Mouse (Mus musculus) small intestine, adult 2 months (tissue): ENCODE measurements around the gene Rcc2. TPM values are rescaled to one million over a fixed set of nuclear protein-coding genes. Genes with fewer than 3 reads are reported as not detected.

ENCODE experiments used
- H3K27ac ChIP-seq: fragments of 200-500 bp; 2 replicates; pipeline ENCODE4 v1.5.1; 2012; ENCODE audit warnings: low read depth, low read length, control low read depth, inconsistent platforms; ENCODE audit not compliant: insufficient read depth
- H3K27me3 ChIP-seq: fragments of 200-500 bp; 2 replicates; pipeline ENCODE4 v1.6.1; 2012; ENCODE audit warnings: mild to moderate bottlenecking, moderate library complexity, low read length, inconsistent platforms; ENCODE audit not compliant: control insufficient read depth, insufficient read depth
- H3K36me3 ChIP-seq: fragments of 200-500 bp; 2 replicates; pipeline ENCODE4 v1.6.1; 2012; ENCODE audit warnings: mild to moderate bottlenecking, low read length, control low read depth, inconsistent platforms; ENCODE audit not compliant: control insufficient read depth, insufficient read depth
- H3K4me1 ChIP-seq: fragments of 200-500 bp; 2 replicates; pipeline ENCODE4 v1.6.1; 2012; ENCODE audit warnings: low read length, inconsistent platforms, mixed read lengths; ENCODE audit not compliant: control insufficient read depth, insufficient read depth, insufficient read length
- H3K4me3 ChIP-seq: fragments of 200-500 bp; 2 replicates; pipeline ENCODE4 v1.5.1; 2012; ENCODE audit warnings: low read depth, mild to moderate bottlenecking, control low read depth, inconsistent platforms, low read length, moderate library complexity
- CTCF ChIP-seq: fragments of 200-500 bp; IDR thresholded peaks from 2 replicates; pipeline ENCODE4 v1.5.1; 2012; ENCODE audit warnings: low read depth, mild to moderate bottlenecking, control low read depth, inconsistent platforms, low read length, moderate library complexity, mixed read lengths; ENCODE audit not compliant: insufficient replicate concordance, insufficient read length; ENCODE audit errors: extremely low read depth
- POLR2A ChIP-seq: fragments of 200-500 bp; IDR thresholded peaks from 2 replicates; pipeline ENCODE4 v1.6.1; 2012; ENCODE audit warnings: low read depth, mild to moderate bottlenecking, control low read depth, inconsistent platforms, low read length, moderate library complexity
- WGBS: fragments of 180-500 bp; shearing (Covaris S2); methylation state at CpG from one replicate; pipeline ENCODE4 v1.1.7; 2018; 5-methylcytosine and 5-hydroxymethylcytosine counted together
- polyA plus RNA-seq: library from polyadenylated mRNA; depleted of rRNA; stranded (reverse); fragments of >200 nt; gene quantifications from 2 replicates; pipeline ENCODE4 v1.2.3, GENCODE M21; 2012

Gene Rcc2
- polyA plus RNA-seq, 1 experiment = 42.9 TPM

DNA sequence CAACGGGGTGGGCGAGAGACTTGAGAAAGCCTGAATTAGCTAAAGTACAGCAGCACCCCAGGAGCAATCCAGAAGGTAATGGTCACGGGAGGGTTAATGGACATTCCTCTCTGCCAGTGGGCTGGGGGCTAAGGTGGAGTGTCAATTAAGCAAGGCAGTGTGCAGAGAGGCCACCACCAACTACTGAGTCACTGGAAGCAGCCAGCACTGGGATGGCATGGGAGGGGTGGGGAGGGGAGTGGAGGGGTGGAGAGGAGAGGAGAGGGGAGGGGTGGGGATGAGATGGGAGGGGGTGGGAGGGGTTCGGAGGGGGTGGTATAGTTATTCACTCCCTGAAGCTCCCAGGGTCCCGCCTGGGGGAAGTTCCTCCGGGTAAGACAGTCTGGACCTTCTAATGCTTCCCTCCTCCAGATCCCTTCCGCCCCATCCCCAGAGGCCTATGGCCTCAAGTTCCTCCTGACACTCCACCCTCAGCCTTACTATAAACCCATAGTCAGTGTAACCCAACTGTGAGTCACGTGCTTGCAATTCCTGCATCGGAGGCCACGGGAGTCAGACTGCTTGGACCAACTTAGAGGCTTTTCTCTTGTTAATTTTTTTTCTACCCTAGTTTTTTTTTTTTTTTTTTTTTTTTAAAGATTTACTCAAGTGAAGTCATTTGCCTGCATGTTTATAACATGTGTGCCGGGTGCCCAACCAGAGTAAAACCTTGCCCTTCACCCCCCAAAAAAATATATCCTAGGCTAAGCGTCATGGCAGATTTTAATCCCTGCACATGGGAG lies 12.1 kb upstream of the Rcc2 start:
- no peak for TF ChIP-seq CTCF
- TF ChIP-seq POLR2A = no peak
- 67% methylated on average over 11 of the region's 12 CpGs for WGBS
- H3K27ac ChIP-seq = no peak overlapping the region

DNA sequence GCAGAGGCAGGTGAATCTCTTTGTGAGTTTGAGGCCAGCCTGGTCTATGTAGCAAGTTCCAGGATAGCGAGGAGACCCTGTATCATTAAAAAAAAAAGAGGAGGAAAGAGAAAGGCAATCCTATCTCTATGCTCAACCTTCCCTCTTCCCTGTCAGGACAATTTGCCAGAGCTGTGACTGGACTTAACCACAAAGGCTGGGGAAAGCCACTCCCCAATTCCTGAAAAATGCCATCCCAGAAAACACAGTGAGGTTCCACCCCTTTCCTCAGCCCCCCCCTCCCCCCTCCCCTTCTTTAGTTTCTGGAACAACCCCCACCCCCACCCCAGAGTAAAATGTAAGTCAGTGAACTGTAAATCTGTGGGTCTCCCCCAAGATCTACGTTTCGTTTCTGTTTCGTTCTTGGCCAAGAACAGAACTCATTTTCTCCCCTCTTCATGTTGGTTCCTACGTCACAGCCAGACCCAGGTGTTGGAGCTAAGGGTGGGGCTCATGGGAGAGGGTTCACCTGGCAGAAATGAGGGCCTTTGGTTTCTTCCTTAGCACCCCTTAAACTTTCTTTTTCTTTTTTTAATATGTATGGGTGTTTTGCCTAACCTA lies 11.4 kb upstream of the Rcc2 start:
- Histone ChIP-seq H3K27me3 (no peaks in the 10 kb centered on the region), H3K4me3 (no peak overlapping the region), H3K4me1 (no peaks in the 10 kb centered on the region), H3K27ac (no peak overlapping the region), H3K36me3 (no peaks in the 10 kb centered on the region)
- TF ChIP-seq POLR2A (no peak), CTCF (no peak)
- WGBS = 64% methylated on average over 5 of the region's 5 CpGs

More for the DNA sequence above, 12.1 kb upstream of the Rcc2 start:
- no peak overlapping the region for H3K4me3 ChIP-seq
- no peaks in the 10 kb centered on the region for H3K36me3 ChIP-seq
- no peaks in the 10 kb centered on the region for H3K27me3 ChIP-seq
- no peaks in the 10 kb centered on the region for H3K4me1 ChIP-seq

DNA sequence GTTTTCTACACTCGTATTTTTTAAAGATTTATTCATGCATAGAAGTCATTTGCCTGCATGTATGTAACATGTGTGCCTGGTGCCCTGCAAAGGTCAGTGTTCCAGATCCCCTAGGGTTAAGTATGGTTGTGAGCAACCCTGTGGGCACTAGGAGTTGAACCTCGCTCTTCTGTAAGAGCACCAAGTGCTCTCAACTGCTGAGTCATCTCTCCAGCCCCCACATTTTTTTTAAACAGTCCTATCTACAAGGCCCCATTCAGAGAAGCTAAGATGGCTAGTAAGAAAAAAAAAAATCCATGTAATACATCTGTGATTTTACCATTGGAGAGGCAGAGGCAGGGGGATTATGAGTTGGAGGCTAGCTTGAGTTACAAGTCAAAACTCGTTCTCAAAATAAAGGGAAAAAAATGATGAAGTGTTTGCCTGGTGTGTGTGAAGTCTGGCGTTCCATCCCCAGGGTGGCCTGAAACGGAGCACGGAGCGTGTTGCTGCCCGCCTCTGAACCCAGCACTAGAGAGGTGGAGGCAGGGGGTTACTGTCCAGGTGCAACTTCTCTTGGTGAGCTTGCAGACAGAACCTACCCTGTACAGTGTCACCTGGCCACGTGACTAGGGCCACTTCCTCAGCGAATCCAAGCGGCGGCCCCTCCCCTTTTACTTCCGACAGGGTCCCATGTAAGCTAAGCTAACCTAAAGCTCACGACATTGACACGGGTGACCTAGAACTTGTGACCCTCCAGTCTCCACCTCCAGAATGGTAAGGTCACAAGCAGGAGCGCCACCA lies 10.3 kb upstream of the Rcc2 start:
- no peaks in the 10 kb centered on the region for H3K36me3 ChIP-seq
- TF ChIP-seq CTCF (no peak), POLR2A (no peak)
- H3K4me3 ChIP-seq = no peak overlapping the region
- WGBS = 63% methylated on average over 16 of the region's 16 CpGs
- H3K4me1 ChIP-seq = no peaks in the 10 kb centered on the region
- no peaks in the 10 kb centered on the region for H3K27me3 ChIP-seq
- no peak overlapping the region for H3K27ac ChIP-seq

DNA sequence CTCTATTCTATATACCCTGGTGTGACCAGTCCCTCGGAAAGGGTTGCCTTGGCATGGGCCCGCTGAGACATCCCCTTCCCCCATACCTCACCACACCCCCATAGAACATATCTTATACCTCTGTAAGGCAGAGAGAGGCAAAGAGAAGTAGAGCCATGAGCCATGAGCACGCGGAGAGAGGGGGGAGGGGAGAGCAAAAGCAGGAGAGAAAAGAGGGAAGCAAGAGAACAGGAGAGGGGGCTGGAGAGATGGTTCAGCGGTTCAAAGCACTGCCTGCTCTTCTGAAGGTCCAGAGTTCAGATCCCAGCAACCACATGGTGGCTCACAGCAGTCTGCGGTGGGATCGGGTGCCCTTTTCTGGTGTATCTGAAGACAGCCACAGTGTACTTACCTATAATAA lies 8.9 kb upstream of the Rcc2 start:
- 72% methylated on average over 7 of the region's 7 CpGs for WGBS
- Histone ChIP-seq H3K27ac (no peak overlapping the region), H3K4me3 (no peak overlapping the region), H3K36me3 (no peaks in the 10 kb centered on the region), H3K27me3 (no peaks in the 10 kb centered on the region), H3K4me1 (no peaks in the 10 kb centered on the region)
- TF ChIP-seq POLR2A (no peak), CTCF (no peak)

DNA sequence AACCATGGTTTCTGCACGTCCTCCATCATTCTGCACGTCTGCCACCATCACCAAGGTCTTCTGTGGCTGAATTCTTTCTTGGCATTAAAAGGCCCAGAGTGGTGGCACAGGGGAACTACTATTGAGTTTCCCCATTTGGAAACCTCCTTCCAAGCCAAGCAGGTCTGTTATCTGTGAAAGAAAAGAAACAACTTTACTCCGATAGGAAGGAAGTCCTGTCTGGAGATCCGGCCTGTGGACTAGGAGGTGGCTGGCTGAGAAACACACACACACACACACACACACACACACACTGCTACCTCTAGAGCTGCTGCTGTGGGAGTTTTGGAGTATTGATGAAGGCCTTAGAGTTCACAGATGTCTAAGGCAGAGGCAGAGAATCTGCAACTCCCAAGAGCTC lies 6.8 kb upstream of the Rcc2 start:
- Histone ChIP-seq H3K4me3 (no peak overlapping the region), H3K36me3 (no peaks in the 10 kb centered on the region)

DNA sequence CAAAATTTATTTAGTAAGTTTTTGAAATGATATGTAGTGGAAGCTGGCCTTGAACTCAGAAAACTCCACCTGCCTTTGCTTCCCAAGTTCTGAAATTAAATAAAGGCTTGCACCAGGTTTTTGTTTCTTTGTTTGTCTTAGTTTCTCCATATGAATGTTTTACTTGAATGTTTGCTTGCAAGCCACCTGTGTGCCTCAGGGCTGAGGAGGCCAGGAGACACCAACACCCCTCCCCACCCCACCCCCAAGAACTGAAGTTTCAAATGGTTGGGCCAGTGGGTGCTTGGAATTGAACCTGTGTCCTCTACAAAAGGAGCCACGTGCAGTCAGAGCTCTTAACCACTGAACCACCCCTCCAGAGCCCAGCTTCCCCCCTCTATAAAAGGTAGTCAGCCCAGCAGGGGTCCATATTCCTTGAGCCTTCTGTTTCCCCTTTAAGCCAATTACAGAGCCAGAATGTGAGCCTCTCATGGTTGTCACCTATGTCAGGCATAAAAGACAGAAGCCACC lies 5.7 kb upstream of the Rcc2 start:
- 56% methylated on average over 1 of the region's 1 CpGs for WGBS
- Histone ChIP-seq H3K4me1 (no peaks in the 10 kb centered on the region), H3K36me3 (no peaks in the 10 kb centered on the region), H3K4me3 (no peak overlapping the region), H3K27me3 (no peaks in the 10 kb centered on the region), H3K27ac (no peak overlapping the region)
- TF ChIP-seq CTCF = no peak
- TF ChIP-seq POLR2A = no peak

More for the DNA sequence above, 6.8 kb upstream of the Rcc2 start:
- WGBS = 61% methylated on average over 4 of the region's 4 CpGs
- TF ChIP-seq CTCF (no peak), POLR2A (no peak)
- Histone ChIP-seq H3K4me1 (no peaks in the 10 kb centered on the region), H3K27ac (no peak overlapping the region), H3K27me3 (no peaks in the 10 kb centered on the region)

DNA sequence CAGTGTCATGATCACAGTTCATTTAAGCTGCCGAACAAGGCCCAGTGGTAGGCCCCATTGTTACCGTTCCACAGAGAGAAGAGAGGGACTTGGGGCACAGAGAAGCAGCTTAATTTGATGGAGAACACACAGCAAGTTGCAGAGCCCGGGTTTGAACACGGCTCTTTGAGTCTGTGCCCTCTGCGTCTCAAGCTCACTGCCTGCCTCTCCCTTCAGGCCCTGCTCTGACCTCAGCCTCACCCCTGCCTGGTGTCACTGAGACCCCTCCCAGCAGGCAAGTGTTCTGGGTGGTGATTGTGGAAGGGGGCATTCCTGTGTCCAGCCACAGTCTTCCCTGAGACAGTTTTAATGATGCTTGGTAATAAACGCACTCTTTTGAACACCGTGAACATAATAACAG lies 5.2 kb upstream of the Rcc2 start:
- H3K4me1 ChIP-seq = no peaks in the 10 kb centered on the region
- TF ChIP-seq CTCF (no peak), POLR2A (no peak)
- WGBS = 86% methylated on average over 7 of the region's 7 CpGs

More for the DNA sequence above, 5.2 kb upstream of the Rcc2 start:
- H3K4me3 ChIP-seq = no peak overlapping the region
- H3K27me3 ChIP-seq = no peaks in the 10 kb centered on the region
- no peak overlapping the region for H3K27ac ChIP-seq
- no peaks in the 10 kb centered on the region for H3K36me3 ChIP-seq
